Mouse (Mus musculus) CH12.LX (cell line): ENCODE measurements around the gene Atp7b. TPM values are rescaled to one million over a fixed set of nuclear protein-coding genes. Genes with fewer than 3 reads are reported as not detected.

Source experiments
- DNase-seq: peaks from one replicate; pipeline ENCODE4 v3.0.0-alpha.2; 2013; ENCODE audit errors: extremely low read depth
- H3K27ac ChIP-seq: 2 replicates; pipeline ENCODE4 v1.5.1; 2012; ENCODE audit warnings: low read depth, mild to moderate bottlenecking, control low read depth, moderate library complexity; ENCODE audit not compliant: insufficient read depth
- H3K27me3 ChIP-seq: replicated peaks from 2 replicates; pipeline ENCODE3; 2012; ENCODE audit warnings: inconsistent platforms
- H3K36me3 ChIP-seq, 2 experiments: replicated peaks in 1 of 2; 2 replicates each; pipeline versions ENCODE3 to v1.6.1; 2012; ENCODE audit warnings: inconsistent platforms in 1 of 2, low read length in 1 of 2, mild to moderate bottlenecking in 1 of 2, mixed read lengths in 1 of 2, moderate library complexity in 1 of 2; ENCODE audit not compliant: control insufficient read depth in 1 of 2, insufficient read depth in 1 of 2
- H3K4me1 ChIP-seq, 2 experiments: 2 replicates each; pipeline ENCODE4 v1.6.1; 2012; ENCODE audit warnings: inconsistent platforms in 1 of 2, moderate library complexity in 1 of 2; ENCODE audit not compliant: insufficient read depth in 2 of 2, control insufficient read depth in 1 of 2
- H3K4me2 ChIP-seq: 2 replicates; pipeline ENCODE4 v1.6.1; 2012; ENCODE audit warnings: low read depth, mild to moderate bottlenecking, control low read depth; ENCODE audit not compliant: poor library complexity, insufficient read depth, severe bottlenecking
- H3K4me3 ChIP-seq, 3 experiments: fragments of 150-350 bp in 1 of 3; sonication (generic) in 1 of 3; replicated peaks in 1 of 3; 2 replicates each; pipeline versions ENCODE3 to v1.5.1; 2011 to 2012; ENCODE audit warnings: low read depth in 2 of 3, low read length in 2 of 3, mild to moderate bottlenecking in 2 of 3, moderate library complexity in 2 of 3, control low read depth in 1 of 3, improper control_type of control experiment in 1 of 3, inconsistent platforms in 1 of 3, mixed read lengths in 1 of 3; ENCODE audit not compliant: poor library complexity in 1 of 3
- H3K79me2 ChIP-seq: replicated peaks from 2 replicates; pipeline ENCODE4 v1.6.1; 2012; ENCODE audit warnings: mild to moderate bottlenecking, moderate library complexity; ENCODE audit not compliant: control insufficient read depth, poor library complexity, insufficient read depth, severe bottlenecking; ENCODE audit errors: extremely low read depth
- H3K9ac ChIP-seq: 2 replicates; pipeline ENCODE4 v1.6.1; 2012; ENCODE audit warnings: low read depth, mild to moderate bottlenecking, control low read depth, moderate library complexity; ENCODE audit not compliant: insufficient read depth
- H3K9me3 ChIP-seq: replicated peaks from 2 replicates; pipeline ENCODE3; 2012; ENCODE audit warnings: low read length, inconsistent platforms, mixed read lengths
- CHD1 ChIP-seq: IDR thresholded peaks from 2 replicates; pipeline ENCODE4 v1.6.1; 2012; ENCODE audit warnings: low read depth, low read length, improper control_type of control experiment, inconsistent platforms
- E2F4 ChIP-seq: IDR thresholded peaks from 2 replicates; pipeline ENCODE4 v1.6.1; 2011; ENCODE audit warnings: low read depth, low read length, improper control_type of control experiment; ENCODE audit not compliant: insufficient replicate concordance
- ELF1 ChIP-seq: IDR thresholded peaks from 2 replicates; pipeline ENCODE4 v1.6.1; 2014; ENCODE audit warnings: low read depth, mild to moderate bottlenecking, inconsistent platforms, low read length, improper control_type of control experiment
- EP300 ChIP-seq: IDR thresholded peaks from 2 replicates; pipeline ENCODE4 v1.6.1; 2011; ENCODE audit warnings: low read length, improper control_type of control experiment
- GABPA ChIP-seq: IDR thresholded peaks from 2 replicates; pipeline ENCODE4 v1.6.1; 2012; ENCODE audit warnings: low read depth, low read length, improper control_type of control experiment, inconsistent platforms; ENCODE audit not compliant: insufficient replicate concordance
- JUN ChIP-seq: IDR thresholded peaks from 2 replicates; pipeline ENCODE4 v1.6.1; 2011; ENCODE audit warnings: low read depth, mild to moderate bottlenecking, low read length, improper control_type of control experiment, moderate library complexity; ENCODE audit not compliant: insufficient read depth
- JUND ChIP-seq: conservative IDR thresholded peaks from 2 replicates; pipeline ENCODE4 v1.6.1; 2011; ENCODE audit warnings: low read depth, low read length, improper control_type of control experiment
- MAX ChIP-seq: IDR thresholded peaks from 2 replicates; pipeline ENCODE4 v1.6.1; 2011; ENCODE audit warnings: low read length, improper control_type of control experiment
- MAZ ChIP-seq: IDR thresholded peaks from 2 replicates; pipeline ENCODE4 v1.6.1; 2012; ENCODE audit warnings: low read depth, mild to moderate bottlenecking, inconsistent platforms, low read length, improper control_type of control experiment, moderate library complexity
- MEF2A ChIP-seq: IDR thresholded peaks from 2 replicates; pipeline ENCODE4 v1.6.1; 2014; ENCODE audit warnings: low read depth, mild to moderate bottlenecking, inconsistent platforms, low read length, improper control_type of control experiment, borderline replicate concordance
- NELFE ChIP-seq: IDR thresholded peaks from 2 replicates; pipeline ENCODE4 v1.6.1; 2011; ENCODE audit warnings: low read depth, low read length, improper control_type of control experiment
- RAD21 ChIP-seq: IDR thresholded peaks from 2 replicates; pipeline ENCODE4 v1.6.1; 2011; ENCODE audit warnings: low read depth, mild to moderate bottlenecking, low read length, improper control_type of control experiment, moderate library complexity
- RCOR1 ChIP-seq: conservative IDR thresholded peaks from 2 replicates; pipeline ENCODE4 v1.6.1; 2012; ENCODE audit warnings: low read depth, mild to moderate bottlenecking, inconsistent platforms, low read length, improper control_type of control experiment
- SMC3 ChIP-seq: IDR thresholded peaks from 2 replicates; pipeline ENCODE4 v1.6.1; 2011; ENCODE audit warnings: low read depth, low read length, improper control_type of control experiment
- TBP ChIP-seq: conservative IDR thresholded peaks from 2 replicates; pipeline ENCODE4 v1.6.1; 2011; ENCODE audit warnings: low read depth, low read length, improper control_type of control experiment
- TCF12 ChIP-seq: IDR thresholded peaks from 2 replicates; pipeline ENCODE4 v1.6.1; 2014; ENCODE audit warnings: low read depth, mild to moderate bottlenecking, inconsistent platforms, low read length, improper control_type of control experiment
- UBTF ChIP-seq: IDR thresholded peaks from 2 replicates; pipeline ENCODE4 v1.6.1; 2012; ENCODE audit warnings: low read depth, mild to moderate bottlenecking, inconsistent platforms, low read length, improper control_type of control experiment, moderate library complexity
- USF2 ChIP-seq: conservative IDR thresholded peaks from 2 replicates; pipeline ENCODE4 v1.6.1; 2011; ENCODE audit warnings: low read depth, low read length, improper control_type of control experiment
- ZKSCAN1 ChIP-seq: IDR thresholded peaks from 2 replicates; pipeline ENCODE4 v1.6.1; 2012; ENCODE audit warnings: low read depth, inconsistent platforms, low read length, improper control_type of control experiment, borderline replicate concordance
- ZMIZ1 ChIP-seq: IDR thresholded peaks from 2 replicates; pipeline ENCODE4 v1.6.1; 2012; ENCODE audit warnings: low read depth, mild to moderate bottlenecking, inconsistent platforms, low read length, improper control_type of control experiment
- ZNF384 ChIP-seq: IDR thresholded peaks from 2 replicates; pipeline ENCODE4 v1.6.1; 2012; ENCODE audit warnings: low read depth, low read length, improper control_type of control experiment, inconsistent platforms
- dilution Hi-C: fragments of 300-500 bp; cut with MboI; formaldehyde crosslinking; loops from 2 replicates; pipeline ENCODE4 v1.14.3; 2020; ENCODE audit warnings: low sequenced_read_pairs; ENCODE audit not compliant: extremely low pct_unique_long_range_greater_than_20kb, extremely low pct_ligation_motif_present
- in situ Hi-C: fragments of 300-500 bp; cut with MboI; formaldehyde crosslinking; loops from 3 replicates; pipeline ENCODE4 v1.14.3; 2019; ENCODE audit warnings: low sequenced_read_pairs, low pct_ligation_motif_present, low pct_unique_long_range_greater_than_20kb, mixed read lengths
- polyA plus RNA-seq: library from polyadenylated mRNA; unstranded; fragments of >175 nt; gene quantifications from 2 replicates; pipeline ENCODE4 v1.2.1, GENCODE M21; 2012; ENCODE audit warnings: low read depth; ENCODE audit not compliant: insufficient read length
- total RNA-seq, 2 experiments: library from RNA; depleted of rRNA; stranded (reverse); fragments of 300-350 nt in 1 of 2; fragments of >200 nt in 1 of 2; gene quantifications; 2 replicates each; pipeline ENCODE4 v1.2.3; 2012 to 2014

The Atp7b gene
- total and polyA plus RNA-seq, 3 experiments = 0.51 to 3.1 (median 1.2) TPM

DNA sequence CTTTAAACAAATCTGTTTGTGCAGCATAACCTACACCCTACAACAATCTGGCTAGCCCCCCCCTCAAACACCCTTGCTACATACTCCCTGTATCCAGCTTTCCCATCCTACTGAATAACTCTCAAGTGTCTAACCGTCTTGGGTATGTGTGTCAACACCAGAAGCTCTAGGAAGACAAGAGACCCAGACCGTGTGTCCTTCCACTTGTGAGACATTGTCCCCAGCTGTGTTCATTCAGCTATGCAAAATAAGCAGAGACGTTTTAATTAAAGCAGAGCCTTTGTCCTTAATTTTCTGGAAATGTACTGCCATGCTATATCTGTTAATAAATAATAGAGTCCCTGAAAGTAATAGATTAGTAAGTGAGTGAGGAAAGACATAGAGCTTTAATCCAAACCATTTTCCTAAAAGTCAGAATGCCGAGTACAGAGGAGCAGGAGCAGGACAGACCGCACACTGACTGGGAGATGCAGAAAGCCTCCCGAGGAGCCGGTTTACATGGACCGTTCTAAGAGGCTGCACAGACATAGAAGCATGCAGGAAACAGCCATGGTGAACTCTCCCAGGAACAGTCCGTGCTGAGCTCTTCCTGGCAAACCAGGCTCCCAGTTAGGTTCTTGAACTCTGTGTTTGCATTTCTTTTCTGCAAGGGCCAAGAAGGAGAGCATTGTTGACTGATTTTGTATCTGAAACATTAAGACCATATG, 112.6 kb downstream of the Atp7b start:
- no peak overlapping the region for H3K9ac ChIP-seq
- H3K27ac ChIP-seq = no peak overlapping the region
- no peaks in the 10 kb centered on the region for H3K36me3 ChIP-seq
- in situ Hi-C loops = no loop called here
- H3K4me2 ChIP-seq = no peak overlapping the region
- no peaks in the 10 kb centered on the region for H3K9me3 ChIP-seq
- dilution Hi-C loops = no loop called here
- no peak for TF ChIP-seq ZNF384
- no peak for TF ChIP-seq ELF1
- TF ChIP-seq JUND = no peak
- TF ChIP-seq TBP = no peak
- no peak for TF ChIP-seq GABPA
- no peak for TF ChIP-seq JUN
- no peak for TF ChIP-seq RAD21
- DNase-seq = no peak
- H3K27me3 ChIP-seq = peaks cover 60% of the 10 kb centered on the region
- H3K79me2 ChIP-seq = no peaks in the 10 kb centered on the region
- H3K4me3 ChIP-seq = no peak overlapping the region
- H3K4me1 ChIP-seq = no peaks in the 10 kb centered on the region

DNA sequence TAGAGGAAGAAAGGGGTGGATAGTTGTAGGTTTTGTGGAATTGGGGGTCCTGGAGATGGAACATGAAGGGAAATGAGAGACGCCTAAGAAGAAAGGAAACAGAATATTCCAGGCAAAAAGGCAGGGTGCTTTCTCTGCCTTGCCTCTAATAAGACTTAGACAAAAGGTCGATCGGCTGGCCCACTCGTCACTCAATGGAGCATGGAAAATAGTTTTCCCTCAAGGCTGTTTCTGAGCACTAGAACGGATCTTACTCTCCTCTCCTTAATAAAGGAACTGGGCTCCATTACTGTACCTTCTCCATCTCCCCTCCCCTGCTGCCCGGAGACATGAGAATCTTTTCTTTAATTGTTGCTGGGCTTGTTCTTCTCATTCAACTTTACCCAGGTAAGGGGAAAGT, 113.6 kb downstream of the Atp7b start, which contains the start of gene Defb13:
Gene Defb13, plus strand, starts transcription at position 301 of the 400 bp plus-strand sequence.
- no peaks in the 10 kb centered on the region for H3K9me3 ChIP-seq
- DNase-seq = no peak
- H3K9ac ChIP-seq = no peak within 1 kb of the TSS
- no peak within 1 kb of the TSS for H3K4me3 ChIP-seq
- H3K27me3 ChIP-seq = peaks cover 60% of the 10 kb centered on the region
- dilution Hi-C loops = no loop called here
- no peak within 1 kb of the TSS for H3K4me2 ChIP-seq
- H3K4me1 ChIP-seq = no peaks in the 10 kb centered on the region
- in situ Hi-C loops = no loop called here
- no peaks in the 10 kb centered on the region for H3K79me2 ChIP-seq
- TF ChIP-seq JUN (no peak), UBTF (no peak), EP300 (no peak), ZKSCAN1 (no peak), CHD1 (no peak), TCF12 (no peak), USF2 (no peak), MAX (no peak), JUND (no peak), ZMIZ1 (no peak), RCOR1 (no peak), ELF1 (no peak), NELFE (no peak), MEF2A (no peak), SMC3 (no peak), ZNF384 (no peak), RAD21 (no peak), E2F4 (no peak), MAZ (no peak)
- H3K27ac ChIP-seq = no peak within 1 kb of the TSS
- no peaks in the 10 kb centered on the region for H3K36me3 ChIP-seq

Other genes with a start within 250 kb of the Atp7b start
- not detected in 2 replicates for gene Defb50, start 236.8 kb downstream of the Atp7b start, total RNA-seq (2012; rRNA removed)
- gene Defb50, start 236.8 kb downstream of the Atp7b start, total RNA-seq (2014; rRNA removed) = not detected in 2 replicates
- gene Defb50, start 236.8 kb downstream of the Atp7b start, polyA plus RNA-seq = not detected in 2 replicates
- not detected in 2 replicates for gene Defb2, start 220.4 kb downstream of the Atp7b start, total RNA-seq (2012; rRNA removed)
- gene Defb2, start 220.4 kb downstream of the Atp7b start, total RNA-seq (2014; rRNA removed) = not detected in 2 replicates
- not detected in 2 replicates for gene Defb2, start 220.4 kb downstream of the Atp7b start, polyA plus RNA-seq
- gene Defb10, start 201.4 kb downstream of the Atp7b start, total RNA-seq (2012; rRNA removed) = not detected in 2 replicates
- gene Defb10, start 201.4 kb downstream of the Atp7b start, total RNA-seq (2014; rRNA removed) = not detected in 2 replicates
- gene Defb10, start 201.4 kb downstream of the Atp7b start, polyA plus RNA-seq = not detected in 2 replicates
- gene Defb9, start 174.9 kb downstream of the Atp7b start, total RNA-seq (2012; rRNA removed) = not detected in 2 replicates
- not detected in 2 replicates for gene Defb9, start 174.9 kb downstream of the Atp7b start, total RNA-seq (2014; rRNA removed)
- gene Defb9, start 174.9 kb downstream of the Atp7b start, polyA plus RNA-seq = not detected in 2 replicates
- gene Defb11, start 153.9 kb downstream of the Atp7b start, total RNA-seq (2012; rRNA removed) = not detected in 2 replicates
- gene Defb11, start 153.9 kb downstream of the Atp7b start, total RNA-seq (2014; rRNA removed) = not detected in 2 replicates
- gene Defb11, start 153.9 kb downstream of the Atp7b start, polyA plus RNA-seq = not detected in 2 replicates
- not detected in 2 replicates for gene Defb15, start 127.6 kb downstream of the Atp7b start, total RNA-seq (2012; rRNA removed)
- not detected in 2 replicates for gene Defb15, start 127.6 kb downstream of the Atp7b start, total RNA-seq (2014; rRNA removed)
- gene Defb15, start 127.6 kb downstream of the Atp7b start, polyA plus RNA-seq = not detected in 2 replicates
- not detected in 2 replicates for gene Defb35, start 122.0 kb downstream of the Atp7b start, total RNA-seq (2012; rRNA removed)
- not detected in 2 replicates for gene Defb35, start 122.0 kb downstream of the Atp7b start, total RNA-seq (2014; rRNA removed)
- not detected in 2 replicates for gene Defb35, start 122.0 kb downstream of the Atp7b start, polyA plus RNA-seq
- not detected in 2 replicates for gene Defb13, start 113.5 kb downstream of the Atp7b start, total RNA-seq (2012; rRNA removed)
- not detected in 2 replicates for gene Defb13, start 113.5 kb downstream of the Atp7b start, total RNA-seq (2014; rRNA removed)
- gene Defb13, start 113.5 kb downstream of the Atp7b start, polyA plus RNA-seq = not detected in 2 replicates
- not detected in 2 replicates for gene Fam90a1a, start 101.6 kb downstream of the Atp7b start, total RNA-seq (2012; rRNA removed)
- not detected in 2 replicates for gene Fam90a1a, start 101.6 kb downstream of the Atp7b start, total RNA-seq (2014; rRNA removed)
- not detected in 2 replicates for gene Fam90a1a, start 101.6 kb downstream of the Atp7b start, polyA plus RNA-seq
- gene Ccdc70, start 90.5 kb downstream of the Atp7b start, total RNA-seq (2012; rRNA removed) = not detected in 2 replicates
- gene Ccdc70, start 90.5 kb downstream of the Atp7b start, total RNA-seq (2014; rRNA removed) = not detected in 2 replicates
- not detected in 2 replicates for gene Ccdc70, start 90.5 kb downstream of the Atp7b start, polyA plus RNA-seq
- gene Alg11, start 416 bp upstream of the Atp7b start, total RNA-seq (2012; rRNA removed) = 13.7 and 14.3 TPM in 2 replicates
- 14.3 and 16.1 TPM in 2 replicates for gene Alg11, start 416 bp upstream of the Atp7b start, total RNA-seq (2014; rRNA removed)
- gene Alg11, start 416 bp upstream of the Atp7b start, polyA plus RNA-seq = 10.9 and 11.9 TPM in 2 replicates
- gene Nek5, start 64.7 kb upstream of the Atp7b start, total RNA-seq (2012; rRNA removed) = not detected in 2 replicates
- not detected in 2 replicates for gene Nek5, start 64.7 kb upstream of the Atp7b start, total RNA-seq (2014; rRNA removed)
- not detected in 2 replicates for gene Nek5, start 64.7 kb upstream of the Atp7b start, polyA plus RNA-seq
- gene Nek3, start 106.1 kb upstream of the Atp7b start, total RNA-seq (2012; rRNA removed) = 4.0 and 4.7 TPM in 2 replicates
- 4.1 and 4.4 TPM in 2 replicates for gene Nek3, start 106.1 kb upstream of the Atp7b start, total RNA-seq (2014; rRNA removed)
- 3.3 and 3.4 TPM in 2 replicates for gene Nek3, start 106.1 kb upstream of the Atp7b start, polyA plus RNA-seq
- 19.5 and 24.7 TPM in 2 replicates for gene Ckap2, start 125.5 kb upstream of the Atp7b start, total RNA-seq (2012; rRNA removed)
- 48.8 and 53.2 TPM in 2 replicates for gene Ckap2, start 125.5 kb upstream of the Atp7b start, total RNA-seq (2014; rRNA removed)
- 31.3 and 36.4 TPM in 2 replicates for gene Ckap2, start 125.5 kb upstream of the Atp7b start, polyA plus RNA-seq
- gene Vps36, start 132.5 kb upstream of the Atp7b start, total RNA-seq (2012; rRNA removed) = 17.8 and 21.2 TPM in 2 replicates
- gene Vps36, start 132.5 kb upstream of the Atp7b start, total RNA-seq (2014; rRNA removed) = 24.7 and 25.9 TPM in 2 replicates
- gene Vps36, start 132.5 kb upstream of the Atp7b start, polyA plus RNA-seq = 43.1 and 46.5 TPM in 2 replicates
- gene Thsd1, start 167.0 kb upstream of the Atp7b start, total RNA-seq (2012; rRNA removed) = 0.30 and 0.34 TPM in 2 replicates
- gene Thsd1, start 167.0 kb upstream of the Atp7b start, total RNA-seq (2014; rRNA removed) = 0.12 and 0.26 TPM in 2 replicates
- gene Thsd1, start 167.0 kb upstream of the Atp7b start, polyA plus RNA-seq = 0.75 and 0.83 TPM in 2 replicates
- gene Tpte, start 223.1 kb upstream of the Atp7b start, total RNA-seq (2012; rRNA removed) = not detected in 2 replicates
- gene Tpte, start 223.1 kb upstream of the Atp7b start, total RNA-seq (2014; rRNA removed) = not detected in 2 replicates
- not detected in 2 replicates for gene Tpte, start 223.1 kb upstream of the Atp7b start, polyA plus RNA-seq